Mouse (Mus musculus): Measurements from ENCODE around the gene Sox1. TPM values are rescaled to one million over a fixed set of nuclear protein-coding genes. Genes with fewer than 3 reads are reported as not detected.

Gene Sox1
- polyA plus RNA-seq, 1 experiment from 2014 or later, result not detected

DNA sequence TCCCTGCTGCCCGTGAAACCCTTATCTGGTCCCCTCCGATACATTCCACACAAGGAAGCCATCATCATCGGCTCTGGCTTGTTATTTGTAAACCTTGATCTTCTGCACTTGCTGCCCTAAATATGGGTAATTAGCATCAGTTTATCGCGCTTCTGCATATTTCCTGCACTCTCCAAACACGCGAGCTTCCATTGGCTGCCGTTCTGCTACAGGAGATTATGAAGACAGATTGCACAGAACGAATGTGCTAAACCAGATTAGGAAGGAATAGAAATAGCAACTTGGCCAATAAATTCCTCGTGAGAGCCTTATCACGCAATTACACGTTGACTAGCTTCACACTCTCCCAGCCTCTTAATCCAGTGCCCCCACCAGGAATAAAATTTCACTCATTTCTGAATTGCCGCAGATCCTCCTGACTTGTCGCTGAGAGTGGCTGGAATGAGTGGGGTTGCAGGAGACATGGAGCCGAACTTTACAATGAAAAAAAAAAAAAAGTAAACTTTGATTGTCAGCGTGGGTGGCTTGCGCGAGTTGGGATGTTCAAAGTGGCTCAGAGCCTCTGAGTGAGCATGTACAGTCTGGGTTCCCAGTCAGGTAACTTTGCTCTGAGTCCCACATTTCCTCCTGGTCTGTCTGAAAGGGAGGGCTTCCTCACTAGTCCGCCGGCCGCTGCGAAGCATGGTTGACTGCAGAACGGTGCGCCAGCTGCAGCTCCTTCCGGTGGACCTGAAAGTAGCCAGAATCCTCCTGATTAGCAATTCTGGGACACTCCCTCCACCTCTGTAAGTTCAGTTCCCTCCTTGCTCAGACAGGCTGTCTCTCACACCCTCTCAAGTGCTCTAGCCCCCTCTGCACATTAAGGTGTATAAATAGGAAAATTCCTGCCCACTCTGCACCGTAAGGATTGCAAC is 33.0 kb downstream of the Sox1 start:
- ATAC-seq (replicated peaks; ENCODE audit: low FRiP score, low TSS enrichment, low read depth) (no peak), DNase-seq (ENCODE audit: low spot score) (no peak)
- Histone ChIP-seq H3K27me3 (replicated peaks; ENCODE audit: control insufficient read depth, insufficient read depth, low read length) (peaks cover 91% of the 10 kb centered on the region), H3K4me2 (ENCODE audit: low read length) (no peak overlapping the region), H3K4me3 (ENCODE audit: low read depth, low read length) (no peak overlapping the region), H3K9me3 (ENCODE audit: control insufficient read depth, low read length) (no peaks in the 10 kb centered on the region), H3K9ac (ENCODE audit: low read length) (no peak overlapping the region), H3K4me1 (replicated peaks; ENCODE audit: control insufficient read depth, insufficient read depth, low read length) (no peaks in the 10 kb centered on the region), H3K27ac (ENCODE audit: low read depth) (no peak overlapping the region), H3K36me3 (ENCODE audit: control insufficient read depth, insufficient read depth, low read length) (no peaks in the 10 kb centered on the region)
- 22% methylated on average over 26 of the region's 26 CpGs for WGBS

DNA sequence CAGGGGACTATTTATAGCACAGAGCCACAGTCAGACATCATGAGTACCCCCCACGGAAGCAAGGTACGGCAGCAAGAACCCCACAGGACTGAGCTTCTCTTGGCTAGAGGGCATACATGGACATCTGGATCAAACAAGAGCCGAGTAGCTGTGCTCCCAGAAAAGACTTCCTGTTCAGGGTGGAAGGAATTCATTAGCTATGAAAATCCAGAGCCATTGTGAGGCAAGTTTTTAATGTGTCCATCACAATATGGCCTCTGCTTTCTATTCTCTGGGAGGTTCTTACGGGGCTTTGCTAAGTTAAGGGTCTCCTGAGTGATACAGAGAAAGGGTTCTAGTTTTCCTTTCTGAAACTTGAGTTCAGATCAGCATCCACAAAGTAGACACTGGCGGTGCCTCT is 33.8 kb downstream of the Sox1 start:
- no peak for ATAC-seq (replicated peaks; ENCODE audit: low FRiP score, low TSS enrichment, low read depth)
- 45% methylated on average over 5 of the region's 5 CpGs for WGBS

DNA sequence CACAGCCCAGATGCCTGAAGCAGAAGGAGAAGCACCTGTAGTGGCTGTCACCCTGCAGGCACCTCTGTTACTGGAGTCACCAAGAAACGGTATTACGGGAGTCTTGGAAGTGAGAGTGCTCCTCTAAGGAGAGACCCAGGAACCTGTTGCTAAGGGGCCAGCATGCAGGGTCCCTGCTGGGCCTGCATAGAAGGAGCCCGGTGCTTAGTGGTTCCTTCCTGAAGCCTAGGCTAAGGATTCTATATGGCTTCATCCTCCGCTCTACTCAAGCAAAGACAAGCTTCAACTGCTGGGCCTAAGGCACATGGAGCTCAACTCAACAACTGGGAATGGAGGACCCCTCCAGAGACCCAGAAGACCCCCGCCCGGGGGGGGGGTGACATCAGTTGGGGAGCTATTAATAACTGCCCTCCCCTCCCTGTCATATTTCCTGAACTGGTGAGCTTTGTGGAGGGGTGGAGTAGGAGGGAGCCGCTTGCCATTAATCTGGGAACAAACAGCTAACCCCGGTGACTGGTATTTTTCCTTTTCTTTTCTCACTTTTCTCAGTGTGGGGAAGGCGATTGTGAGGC is 34.6 kb downstream of the Sox1 start:
- H3K27ac ChIP-seq (ENCODE audit: low read depth), result no peak overlapping the region
- no peaks in the 10 kb centered on the region for H3K4me1 ChIP-seq (replicated peaks; ENCODE audit: control insufficient read depth, insufficient read depth, low read length)
- H3K9me3 ChIP-seq (ENCODE audit: control insufficient read depth, low read length), result no peaks in the 10 kb centered on the region
- no peak overlapping the region for H3K4me3 ChIP-seq (ENCODE audit: low read depth, low read length)
- peaks cover 100% of the 10 kb centered on the region for H3K27me3 ChIP-seq (replicated peaks; ENCODE audit: control insufficient read depth, insufficient read depth, low read length)
- ATAC-seq (replicated peaks; ENCODE audit: low FRiP score, low TSS enrichment, low read depth), result no peak
- no peaks in the 10 kb centered on the region for H3K36me3 ChIP-seq (ENCODE audit: control insufficient read depth, insufficient read depth, low read length)
- DNase-seq (ENCODE audit: low spot score), result no peak
- no peak overlapping the region for H3K9ac ChIP-seq (ENCODE audit: low read length)
- H3K4me2 ChIP-seq (ENCODE audit: low read length), result no peak overlapping the region
- WGBS, result 15% methylated on average over 9 of the region's 9 CpGs

More for the DNA sequence above, 33.8 kb downstream of the Sox1 start:
- Histone ChIP-seq H3K4me1 (replicated peaks; ENCODE audit: control insufficient read depth, insufficient read depth, low read length) (no peaks in the 10 kb centered on the region), H3K4me3 (ENCODE audit: low read depth, low read length) (no peak overlapping the region), H3K27me3 (replicated peaks; ENCODE audit: control insufficient read depth, insufficient read depth, low read length) (peaks cover 96% of the 10 kb centered on the region), H3K4me2 (ENCODE audit: low read length) (no peak overlapping the region), H3K27ac (ENCODE audit: low read depth) (no peak overlapping the region), H3K36me3 (ENCODE audit: control insufficient read depth, insufficient read depth, low read length) (no peaks in the 10 kb centered on the region), H3K9ac (ENCODE audit: low read length) (no peak overlapping the region), H3K9me3 (ENCODE audit: control insufficient read depth, low read length) (no peaks in the 10 kb centered on the region)
- DNase-seq (ENCODE audit: low spot score), result no peak

DNA sequence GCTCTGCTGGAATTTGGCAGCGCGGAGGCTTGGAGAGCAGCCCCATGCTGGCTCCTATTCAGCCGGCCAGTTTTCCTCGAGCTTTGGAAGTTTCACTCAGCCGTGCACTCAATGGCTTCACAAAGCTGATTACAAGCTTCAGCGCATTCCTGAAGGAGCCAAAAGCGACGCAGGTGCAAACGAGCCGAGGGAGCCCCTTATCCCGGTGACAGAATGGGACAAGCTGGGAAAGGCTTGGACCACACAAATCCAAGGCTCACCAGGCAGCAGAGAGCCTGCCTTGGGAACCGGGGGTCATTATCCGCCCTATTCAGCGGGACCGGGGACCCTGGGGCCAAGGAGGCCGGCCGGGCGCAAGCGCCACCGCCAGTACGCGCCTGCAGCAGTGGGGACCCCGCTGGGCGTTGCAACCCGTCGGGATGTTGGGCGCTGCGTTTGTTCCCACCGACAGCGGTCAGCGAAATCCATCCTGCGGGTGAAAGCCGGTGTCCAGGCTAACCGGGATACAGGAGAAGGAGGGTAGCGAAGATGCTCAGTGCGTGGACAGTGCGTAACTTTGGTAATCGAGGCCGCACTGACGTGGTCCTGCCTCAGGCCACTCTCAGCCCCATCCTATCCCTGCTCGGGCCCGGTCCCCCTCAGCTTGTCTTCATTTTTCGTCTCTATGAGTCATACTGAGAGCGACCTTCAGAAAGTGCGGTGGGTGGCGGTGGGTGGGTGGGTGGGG is 35.2 kb downstream of the Sox1 start:
- no peak for DNase-seq (ENCODE audit: low spot score)
- no peak overlapping the region for H3K4me3 ChIP-seq (ENCODE audit: low read depth, low read length)

DNA sequence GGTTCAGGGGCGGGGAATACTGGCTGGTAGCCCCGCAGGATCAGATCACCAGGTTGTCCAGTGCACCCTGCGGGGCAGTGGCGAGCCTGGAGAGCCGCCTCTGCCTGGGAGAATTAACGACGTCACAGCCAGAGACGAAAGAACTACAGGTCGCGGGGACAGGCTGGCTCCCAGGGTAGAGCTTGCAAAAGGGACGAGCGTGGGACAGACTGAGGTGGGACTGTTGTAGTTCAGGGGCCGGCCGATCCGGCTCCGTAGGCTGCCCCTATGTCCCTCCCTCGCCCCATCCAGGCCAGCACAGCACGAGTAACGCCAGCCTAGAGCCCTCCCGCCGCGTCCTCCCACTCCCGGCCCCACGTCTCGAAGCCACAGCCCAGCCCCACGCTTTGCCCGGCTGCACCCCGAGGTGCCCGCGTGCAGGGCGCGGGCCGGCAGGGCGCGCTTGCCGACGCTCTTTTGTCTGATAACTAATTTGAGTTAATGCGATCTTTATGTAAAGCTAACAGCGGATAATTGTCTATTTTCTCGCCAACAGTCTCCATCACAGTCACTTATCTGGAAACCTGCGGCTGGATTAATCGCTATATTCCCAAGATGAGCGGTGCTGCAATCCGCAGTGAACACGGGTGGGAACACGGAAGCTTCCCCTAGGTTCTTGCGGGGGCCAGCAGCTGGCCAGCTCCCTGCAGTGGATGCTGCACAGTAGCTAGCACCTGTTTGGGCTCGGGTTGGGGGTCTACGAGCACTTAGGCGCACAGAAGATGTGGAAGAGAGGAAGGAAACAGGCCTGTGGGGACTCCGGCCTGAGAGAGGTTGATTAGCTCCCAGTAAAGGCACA is 36.0 kb downstream of the Sox1 start:
- Histone ChIP-seq H3K9me3 (ENCODE audit: control insufficient read depth, low read length) (no peaks in the 10 kb centered on the region), H3K27me3 (replicated peaks; ENCODE audit: control insufficient read depth, insufficient read depth, low read length) (peaks cover 88% of the 10 kb centered on the region), H3K27ac (ENCODE audit: low read depth) (no peak overlapping the region), H3K4me3 (ENCODE audit: low read depth, low read length) (peak overlapping the region; percentile 4; the same call in 1 of the 2 replicates), H3K9ac (ENCODE audit: low read length) (no peak overlapping the region), H3K36me3 (ENCODE audit: control insufficient read depth, insufficient read depth, low read length) (no peaks in the 10 kb centered on the region), H3K4me1 (replicated peaks; ENCODE audit: control insufficient read depth, insufficient read depth, low read length) (no peaks in the 10 kb centered on the region), H3K4me2 (ENCODE audit: low read length) (peak overlapping the region; percentile 25; the same call in 1 of the 2 replicates)
- ATAC-seq (replicated peaks; ENCODE audit: low FRiP score, low TSS enrichment, low read depth) (no peak), DNase-seq (ENCODE audit: low spot score) (no peak)
- WGBS, result 3% methylated on average over 51 of the region's 51 CpGs

More for the DNA sequence above, 35.2 kb downstream of the Sox1 start:
- H3K4me1 ChIP-seq (replicated peaks; ENCODE audit: control insufficient read depth, insufficient read depth, low read length), result no peaks in the 10 kb centered on the region
- no peak overlapping the region for H3K27ac ChIP-seq (ENCODE audit: low read depth)
- H3K9ac ChIP-seq (ENCODE audit: low read length), result no peak overlapping the region
- no peak overlapping the region for H3K4me2 ChIP-seq (ENCODE audit: low read length)
- WGBS, result 1% methylated on average over 45 of the region's 46 CpGs
- ATAC-seq (replicated peaks; ENCODE audit: low FRiP score, low TSS enrichment, low read depth), result no peak
- peaks cover 96% of the 10 kb centered on the region for H3K27me3 ChIP-seq (replicated peaks; ENCODE audit: control insufficient read depth, insufficient read depth, low read length)
- H3K36me3 ChIP-seq (ENCODE audit: control insufficient read depth, insufficient read depth, low read length), result no peaks in the 10 kb centered on the region
- no peaks in the 10 kb centered on the region for H3K9me3 ChIP-seq (ENCODE audit: control insufficient read depth, low read length)

DNA sequence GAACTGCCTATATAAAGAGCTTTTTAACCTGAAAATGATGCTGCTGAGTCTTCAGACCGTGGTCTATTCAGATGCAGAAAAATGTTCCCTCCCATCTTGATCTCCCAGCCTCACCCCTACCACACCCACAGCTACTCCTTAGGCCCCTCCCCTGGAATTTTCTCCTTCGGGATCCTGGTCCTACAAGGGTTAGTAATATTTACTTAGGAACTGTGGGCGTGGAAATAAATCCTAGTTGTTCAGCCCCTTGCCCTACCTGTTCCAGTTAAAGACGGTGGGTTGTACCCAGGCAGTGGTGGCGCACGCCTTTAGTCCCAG is 36.6 kb downstream of the Sox1 start:
- Histone ChIP-seq H3K4me1 (replicated peaks; ENCODE audit: control insufficient read depth, insufficient read depth, low read length) (no peaks in the 10 kb centered on the region), H3K4me3 (ENCODE audit: low read depth, low read length) (no peak overlapping the region), H3K9ac (ENCODE audit: low read length) (no peak overlapping the region), H3K36me3 (ENCODE audit: control insufficient read depth, insufficient read depth, low read length) (no peaks in the 10 kb centered on the region), H3K27me3 (replicated peaks; ENCODE audit: control insufficient read depth, insufficient read depth, low read length) (peaks cover 82% of the 10 kb centered on the region), H3K9me3 (ENCODE audit: control insufficient read depth, low read length) (no peaks in the 10 kb centered on the region), H3K27ac (ENCODE audit: low read depth) (no peak overlapping the region), H3K4me2 (ENCODE audit: low read length) (no peak overlapping the region)
- no peak for ATAC-seq (replicated peaks; ENCODE audit: low FRiP score, low TSS enrichment, low read depth)
- WGBS, result 47% methylated on average over 6 of the region's 6 CpGs
- DNase-seq (ENCODE audit: low spot score), result no peak

DNA sequence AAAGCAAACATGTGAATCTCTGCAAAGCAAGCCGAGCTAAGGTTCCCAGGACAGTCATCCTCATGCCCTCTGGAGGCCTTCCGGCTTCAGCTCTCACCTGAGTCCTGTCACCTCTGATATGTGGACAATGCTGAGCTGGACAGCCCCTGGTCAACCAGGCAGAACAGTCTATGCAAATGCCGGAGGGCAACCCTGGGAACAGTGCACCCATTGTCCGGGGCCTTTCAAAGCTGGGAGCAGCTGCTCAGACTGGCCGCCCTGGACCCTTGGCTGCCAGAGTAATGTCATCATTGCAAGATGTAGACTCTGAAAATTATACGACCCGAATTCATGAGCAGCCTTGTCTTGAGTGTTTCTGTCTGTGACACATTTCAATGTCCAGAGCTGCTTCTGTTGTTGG is 37.5 kb downstream of the Sox1 start:
- H3K36me3 ChIP-seq (ENCODE audit: control insufficient read depth, insufficient read depth, low read length), result no peaks in the 10 kb centered on the region
- ATAC-seq (replicated peaks; ENCODE audit: low FRiP score, low TSS enrichment, low read depth) (0 out of 2 replicates have a peak, but pooled peaks have one; percentile 64), DNase-seq (ENCODE audit: low spot score) (no peak)
- H3K27me3 ChIP-seq (replicated peaks; ENCODE audit: control insufficient read depth, insufficient read depth, low read length), result peaks cover 73% of the 10 kb centered on the region
- WGBS, result 62% methylated on average over 7 of the region's 7 CpGs
- no peak overlapping the region for H3K4me3 ChIP-seq (ENCODE audit: low read depth, low read length)
- H3K9me3 ChIP-seq (ENCODE audit: control insufficient read depth, low read length), result no peaks in the 10 kb centered on the region
- H3K27ac ChIP-seq (ENCODE audit: low read depth), result no peak overlapping the region
- no peaks in the 10 kb centered on the region for H3K4me1 ChIP-seq (replicated peaks; ENCODE audit: control insufficient read depth, insufficient read depth, low read length)
- no peak overlapping the region for H3K9ac ChIP-seq (ENCODE audit: low read length)
- H3K4me2 ChIP-seq (ENCODE audit: low read length), result no peak overlapping the region

DNA sequence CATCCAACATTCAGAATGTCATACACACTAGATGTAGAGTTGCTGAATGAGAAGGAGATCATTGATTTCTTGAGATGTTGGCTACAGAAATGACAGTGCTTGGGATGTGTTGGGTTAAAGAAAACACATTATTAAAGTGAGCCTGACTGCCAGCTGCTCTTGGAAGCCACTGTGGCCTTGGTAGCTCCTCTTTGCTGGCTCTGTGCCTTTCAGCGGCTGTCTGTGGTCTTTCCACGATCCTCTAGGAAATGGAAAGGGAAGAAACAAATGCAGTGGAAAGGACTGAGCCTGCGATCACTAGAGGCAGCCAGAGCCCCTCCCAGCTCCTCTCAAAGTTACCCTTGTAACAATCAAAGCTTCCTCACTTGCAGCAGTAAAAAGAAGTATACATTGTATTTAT is 39.7 kb downstream of the Sox1 start:
- Histone ChIP-seq H3K4me2 (ENCODE audit: low read length) (no peak overlapping the region), H3K36me3 (ENCODE audit: control insufficient read depth, insufficient read depth, low read length) (no peaks in the 10 kb centered on the region), H3K9me3 (ENCODE audit: control insufficient read depth, low read length) (no peaks in the 10 kb centered on the region), H3K4me1 (replicated peaks; ENCODE audit: control insufficient read depth, insufficient read depth, low read length) (no peaks in the 10 kb centered on the region), H3K27ac (ENCODE audit: low read depth) (no peak overlapping the region), H3K4me3 (ENCODE audit: low read depth, low read length) (no peak overlapping the region), H3K27me3 (replicated peaks; ENCODE audit: control insufficient read depth, insufficient read depth, low read length) (peaks cover 51% of the 10 kb centered on the region), H3K9ac (ENCODE audit: low read length) (no peak overlapping the region)
- 62% methylated on average over 3 of the region's 3 CpGs for WGBS
- DNase-seq (ENCODE audit: low spot score) (no peak), ATAC-seq (replicated peaks; ENCODE audit: low FRiP score, low TSS enrichment, low read depth) (no peak)
